Mouse (Mus musculus): ENCODE data around the gene Flad1. TPM values are rescaled to one million over a fixed set of nuclear protein-coding genes. Genes with fewer than 3 reads are reported as not detected.

Flad1 gene
- polyA plus RNA-seq (2016; fragmentation: Nextera tagmentation; extraction: Ambion mirVana), result 30.3 TPM in 2 replicates

DNA sequence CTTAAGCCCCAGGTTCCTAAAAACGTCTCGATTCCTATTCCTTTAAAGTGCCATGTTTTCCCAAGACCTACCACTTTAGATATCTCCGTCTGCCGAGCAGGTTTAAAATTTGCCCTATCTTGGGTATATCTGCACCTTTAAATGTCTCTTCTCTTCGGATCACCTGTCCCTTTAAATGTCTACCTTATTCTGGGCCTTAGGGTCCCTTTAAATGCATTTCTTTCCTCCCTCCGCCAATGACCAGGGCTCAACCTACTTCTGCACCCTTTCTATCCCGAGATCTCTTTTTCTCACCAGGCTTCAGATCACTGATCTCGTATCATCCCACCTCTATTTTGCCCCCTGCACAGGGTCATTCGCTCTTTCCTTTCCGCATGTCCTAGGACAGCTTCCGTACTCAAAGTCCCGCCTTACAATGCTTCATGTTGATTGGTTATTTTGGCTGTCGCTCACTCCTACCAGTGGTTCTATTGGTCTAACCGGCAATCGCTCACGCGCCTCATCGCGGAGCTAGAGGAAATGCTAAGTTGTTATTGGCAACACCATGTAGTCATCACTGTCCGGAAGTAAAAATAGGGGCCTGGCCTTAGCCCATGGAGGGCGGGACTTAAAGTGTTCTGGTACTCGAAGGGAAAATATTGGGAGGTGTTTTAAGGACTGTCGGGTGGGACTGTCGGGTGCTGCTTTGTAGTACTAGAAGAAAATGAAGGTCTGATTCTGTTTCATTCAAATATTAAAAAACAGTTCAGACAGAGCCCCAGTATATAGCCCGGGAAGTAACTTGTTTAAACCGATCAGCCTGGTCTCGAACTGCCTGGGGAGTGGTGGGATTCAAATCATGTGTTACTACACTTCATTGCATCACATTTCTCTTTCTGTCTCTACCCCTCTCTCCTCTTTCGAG, at the start of gene Flad1:
TSS of gene Flad1 (minus strand) at position 381 of the 904 bp plus-strand sequence.
- H3K36me3 ChIP-seq, result peaks cover 39% of the 10 kb centered on the region
- H3K27ac ChIP-seq, result no peak within 1 kb of the TSS
- H3K27me3 ChIP-seq, result no peaks in the 10 kb centered on the region
- 7% methylated on average over 28 of the region's 28 CpGs for WGBS
- peak within 1 kb of the TSS; percentile 56 for H3K4me3 ChIP-seq
- H3K9ac ChIP-seq, result peak within 1 kb of the TSS; percentile 55
- no peaks in the 10 kb centered on the region for H3K9me3 ChIP-seq
- peak within 1 kb of the TSS; percentile 75 for H3K4me2 ChIP-seq (replicated peaks)
- peak; percentile 97 for ATAC-seq (ENCODE audit: insufficient number of reproducible peaks, insufficient read depth, low FRiP score, low TSS enrichment)
- peaks cover 12% of the 10 kb centered on the region for H3K4me1 ChIP-seq

GRCm38 (mm10) chr3:89458965-89459807, 47.5 kb upstream of the Flad1 start:
- peak; percentile 50; the same call in 1 of the 2 replicates for ATAC-seq (ENCODE audit: insufficient number of reproducible peaks, insufficient read depth, low FRiP score, low TSS enrichment)

GRCm38 (mm10) chr3:89458372-89458964, 46.8 kb upstream of the Flad1 start:
- H3K27ac ChIP-seq, result peak overlapping the region; percentile 82; the same call in 1 of the 2 replicates
- WGBS, result 49% methylated on average over 13 of the region's 13 CpGs
- H3K4me1 ChIP-seq, result peaks cover 12% of the 10 kb centered on the region
- H3K4me2 ChIP-seq (replicated peaks), result peak overlapping the region; percentile 58
- no peaks in the 10 kb centered on the region for H3K9me3 ChIP-seq
- H3K4me3 ChIP-seq, result peak overlapping the region; percentile 70
- H3K9ac ChIP-seq, result no peak overlapping the region
- no peaks in the 10 kb centered on the region for H3K27me3 ChIP-seq
- no peak for ATAC-seq (ENCODE audit: insufficient number of reproducible peaks, insufficient read depth, low FRiP score, low TSS enrichment)
- H3K36me3 ChIP-seq, result peaks cover 7% of the 10 kb centered on the region; the same call in 1 of the 2 replicates

More at GRCm38 (mm10) chr3:89458965-89459807, 47.5 kb upstream of the Flad1 start:
- Histone ChIP-seq H3K9ac (peak overlapping the region; percentile 75), H3K9me3 (no peaks in the 10 kb centered on the region), H3K27me3 (no peaks in the 10 kb centered on the region), H3K36me3 (peaks cover 7% of the 10 kb centered on the region; the same call in 1 of the 2 replicates), H3K4me1 (peaks cover 12% of the 10 kb centered on the region), H3K4me2 (replicated peaks) (peak overlapping the region; percentile 58), H3K4me3 (peak overlapping the region; percentile 70), H3K27ac (peak overlapping the region; percentile 82)
- WGBS, result 2% methylated on average over 35 of the region's 36 CpGs

- Histone ChIP-seq H3K9ac (no peak overlapping the region), H3K27ac (no peak overlapping the region), H3K9me3 (no peaks in the 10 kb centered on the region), H3K27me3 (no peaks in the 10 kb centered on the region), H3K4me2 (replicated peaks) (no peak overlapping the region), H3K4me3 (no peak overlapping the region), H3K36me3 (peaks cover 4% of the 10 kb centered on the region; the same call in 1 of the 2 replicates), H3K4me1 (peaks cover 13% of the 10 kb centered on the region)
- 32% methylated on average over 10 of the region's 10 CpGs for WGBS
- ATAC-seq (ENCODE audit: insufficient number of reproducible peaks, insufficient read depth, low FRiP score, low TSS enrichment), result no peak
Measured at GRCm38 (mm10) chr3:89456726-89457665, 45.3 kb upstream of the Flad1 start.

GRCm38 (mm10) chr3:89455786-89456285, 44.2 kb upstream of the Flad1 start:
- Histone ChIP-seq H3K27ac (no peak overlapping the region), H3K9ac (no peak overlapping the region), H3K4me1 (peaks cover 18% of the 10 kb centered on the region), H3K27me3 (no peaks in the 10 kb centered on the region), H3K9me3 (no peaks in the 10 kb centered on the region), H3K36me3 (no peaks in the 10 kb centered on the region), H3K4me3 (no peak overlapping the region), H3K4me2 (replicated peaks) (no peak overlapping the region)
- 88% methylated on average over 1 of the region's 1 CpGs for WGBS
- no peak for ATAC-seq (ENCODE audit: insufficient number of reproducible peaks, insufficient read depth, low FRiP score, low TSS enrichment)

DNA sequence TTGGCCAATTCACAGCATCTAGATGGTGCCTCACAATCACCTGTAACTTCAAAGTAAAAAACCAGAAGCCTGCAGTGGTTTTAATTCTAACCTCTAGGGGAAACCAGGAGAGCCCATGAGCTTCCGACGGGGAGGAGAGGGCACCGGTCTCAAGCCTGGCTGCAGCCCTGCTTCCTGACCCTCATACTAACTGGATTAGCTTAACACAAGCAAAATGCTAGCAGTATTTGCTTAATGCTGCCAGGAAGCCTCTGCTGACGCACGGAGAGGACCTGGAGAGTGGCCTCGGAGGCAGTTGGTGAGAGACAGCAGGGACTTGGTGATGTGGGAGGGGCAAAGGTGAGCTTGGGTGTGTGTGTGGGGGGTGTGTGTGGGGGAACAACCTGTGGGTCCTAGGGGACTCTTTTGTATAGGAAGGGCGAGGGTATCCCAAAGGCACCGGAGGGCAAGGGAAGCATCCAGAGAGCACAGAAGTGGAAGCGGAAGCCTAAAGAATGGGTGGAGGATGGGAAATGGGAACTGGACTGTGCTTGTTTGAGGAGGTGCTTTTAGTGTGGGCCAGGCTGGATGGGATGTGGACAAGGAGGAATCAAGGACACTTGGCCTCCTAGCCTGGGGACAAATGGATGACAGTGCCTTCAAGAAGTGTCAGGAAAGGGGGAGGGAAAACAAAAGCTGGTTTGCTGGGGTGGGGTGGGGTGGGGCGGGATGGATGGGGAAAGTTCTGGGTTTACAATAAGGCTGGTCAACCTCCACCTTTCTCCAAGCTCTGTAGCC, 42.9 kb upstream of the Flad1 start, which contains the start of gene Pmvk:
TSS of gene Pmvk (plus strand) at position 141 of the 777 bp plus-strand sequence.
- H3K9me3 ChIP-seq, result no peaks in the 10 kb centered on the region
- no peak within 1 kb of the TSS for H3K4me3 ChIP-seq
- H3K36me3 ChIP-seq, result no peaks in the 10 kb centered on the region
- no peak for ATAC-seq (ENCODE audit: insufficient number of reproducible peaks, insufficient read depth, low FRiP score, low TSS enrichment)
- no peaks in the 10 kb centered on the region for H3K27me3 ChIP-seq
- H3K4me1 ChIP-seq, result peaks cover 13% of the 10 kb centered on the region
- H3K4me2 ChIP-seq (replicated peaks), result no peak within 1 kb of the TSS
- H3K27ac ChIP-seq, result no peak within 1 kb of the TSS
- H3K9ac ChIP-seq, result no peak within 1 kb of the TSS
- 62% methylated on average over 10 of the region's 10 CpGs for WGBS

DNA sequence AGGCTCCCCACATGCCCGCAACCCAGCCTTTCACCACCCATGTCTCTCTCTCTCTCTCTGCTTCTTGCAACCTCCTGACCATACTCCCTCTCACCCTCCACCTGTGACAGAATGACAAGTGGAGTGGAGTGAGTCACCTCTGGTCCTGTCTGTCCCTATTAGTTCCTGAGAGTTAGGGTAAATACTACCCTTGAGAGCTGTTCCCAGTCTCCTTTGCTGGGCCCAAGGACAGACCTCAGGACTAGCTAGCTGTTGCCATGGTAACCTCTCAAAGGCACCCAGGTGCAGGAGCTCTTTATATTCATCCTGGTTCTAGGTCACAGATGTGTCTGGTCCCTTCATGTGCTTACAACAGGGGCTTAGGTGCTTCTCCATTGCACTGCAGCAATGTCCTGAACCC, 40.2 kb upstream of the Flad1 start:
- no peak for ATAC-seq (ENCODE audit: insufficient number of reproducible peaks, insufficient read depth, low FRiP score, low TSS enrichment)
- H3K27ac ChIP-seq, result no peak overlapping the region
- H3K9ac ChIP-seq, result no peak overlapping the region
- H3K4me1 ChIP-seq, result 0 out of 2 replicates have a peak, but pooled peaks cover 7% of the 10 kb centered on the region
- 89% methylated on average over 1 of the region's 1 CpGs for WGBS
- H3K27me3 ChIP-seq, result no peaks in the 10 kb centered on the region
- peaks cover 5% of the 10 kb centered on the region; the same call in 1 of the 2 replicates for H3K36me3 ChIP-seq
- no peaks in the 10 kb centered on the region for H3K9me3 ChIP-seq
- H3K4me3 ChIP-seq, result no peak overlapping the region
- no peak overlapping the region for H3K4me2 ChIP-seq (replicated peaks)

- Histone ChIP-seq H3K9me3 (no peaks in the 10 kb centered on the region), H3K36me3 (peaks cover 20% of the 10 kb centered on the region), H3K9ac (no peak overlapping the region), H3K4me1 (0 out of 2 replicates have a peak, but pooled peaks cover 7% of the 10 kb centered on the region), H3K27ac (no peak overlapping the region), H3K4me3 (no peak overlapping the region), H3K27me3 (no peaks in the 10 kb centered on the region), H3K4me2 (replicated peaks) (no peak overlapping the region)
- ATAC-seq (ENCODE audit: insufficient number of reproducible peaks, insufficient read depth, low FRiP score, low TSS enrichment), result no peak
- WGBS, result 50% methylated on average over 7 of the region's 7 CpGs
Measured at GRCm38 (mm10) chr3:89449541-89449940, 37.9 kb upstream of the Flad1 start.

DNA sequence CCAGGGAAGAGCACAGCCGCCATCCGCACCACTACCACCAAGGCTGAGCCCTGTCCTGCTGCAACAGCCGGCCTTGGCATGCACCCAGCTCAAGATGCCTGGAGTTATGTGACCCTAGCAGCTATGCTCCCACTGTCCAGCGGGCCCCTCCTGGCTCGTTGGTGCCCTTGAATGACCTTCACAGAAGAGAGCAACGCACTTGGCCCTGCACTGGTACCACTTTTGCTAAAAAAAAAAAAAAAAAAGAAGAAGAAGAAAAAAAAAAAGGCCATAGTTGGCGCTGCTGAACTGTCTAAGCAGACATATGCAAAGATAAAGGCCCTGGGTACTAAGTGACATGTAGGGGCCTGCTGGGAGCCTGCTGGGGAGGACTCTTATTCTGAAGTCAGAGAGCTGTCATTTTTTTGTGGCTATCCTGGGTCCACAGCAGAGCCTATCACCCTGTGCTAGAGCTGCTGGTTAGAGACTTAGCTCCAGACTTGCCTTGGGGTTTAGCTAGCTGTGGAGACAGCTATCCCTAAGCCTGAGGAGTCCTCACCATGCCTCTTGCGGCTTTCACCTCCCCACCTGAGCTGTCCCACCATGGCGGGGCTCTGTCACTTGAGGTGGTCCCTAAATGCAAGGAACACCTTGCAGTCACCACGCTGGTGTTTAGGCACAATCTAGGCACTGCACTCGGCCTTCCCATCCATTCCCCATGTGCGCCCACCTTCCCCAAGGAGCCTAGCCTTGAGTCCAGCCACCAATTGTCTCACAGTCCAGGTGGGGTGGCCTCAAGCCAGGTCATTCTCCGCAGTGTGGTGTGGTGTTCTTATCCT, 37.3 kb upstream of the Flad1 start:
- Histone ChIP-seq H3K27ac (no peak overlapping the region), H3K9me3 (no peaks in the 10 kb centered on the region), H3K4me2 (replicated peaks) (no peak overlapping the region), H3K36me3 (peaks cover 23% of the 10 kb centered on the region), H3K4me1 (0 out of 2 replicates have a peak, but pooled peaks cover 7% of the 10 kb centered on the region), H3K4me3 (no peak overlapping the region), H3K27me3 (no peaks in the 10 kb centered on the region), H3K9ac (no peak overlapping the region)
- ATAC-seq (ENCODE audit: insufficient number of reproducible peaks, insufficient read depth, low FRiP score, low TSS enrichment), result no peak
- 68% methylated on average over 13 of the region's 13 CpGs for WGBS
